18 mouse cellular contexts compared by ENCODE assay signal in the genomic region with DNA sequence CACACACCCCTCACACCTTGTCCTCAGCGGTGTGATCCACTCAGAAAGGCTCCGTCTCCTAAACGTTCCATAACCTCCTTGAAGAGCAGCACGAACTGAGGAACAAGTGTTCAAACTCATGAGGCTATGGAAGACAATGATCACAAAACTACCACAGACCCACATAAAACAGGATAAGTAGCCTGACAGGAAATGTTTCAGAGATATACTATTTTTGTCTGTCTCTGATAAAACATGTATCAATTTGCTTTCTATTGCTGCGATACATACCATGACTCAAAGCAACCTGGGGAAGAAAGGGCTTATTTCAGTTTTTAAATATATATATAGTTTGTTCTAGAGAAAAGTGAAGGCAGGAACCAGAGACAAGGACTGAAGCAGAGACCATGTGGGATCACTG.
"Had no signal": no experiment of that assay in that cellular context is flagged by ENCODE, and none has a peak within 500 bp of the region (broad histone marks: within the 10 kb centered on the region; RNA-seq: fewer than 3 reads in every experiment).

No protein-coding gene starts in this region.

- H3K4me3 ChIP-seq: lung, embryonic 15.5 days; midbrain, embryonic 13.5 days; midbrain, embryonic 15.5 days; neural tube, embryonic 13.5 days; neural tube, embryonic 15.5 days had no signal

- H3K36me3 ChIP-seq: lung, embryonic 15.5 days; midbrain, embryonic 13.5 days; midbrain, embryonic 15.5 days; neural tube, embryonic 13.5 days; neural tube, embryonic 15.5 days had no signal

- H3K4me1 ChIP-seq: lung, embryonic 15.5 days; midbrain, embryonic 13.5 days; midbrain, embryonic 15.5 days; neural tube, embryonic 13.5 days; neural tube, embryonic 15.5 days had no signal

- H3K27me3 ChIP-seq: lung, embryonic 15.5 days; midbrain, embryonic 13.5 days; midbrain, embryonic 15.5 days; neural tube, embryonic 13.5 days; neural tube, embryonic 15.5 days had no signal

- ATAC-seq: liver, postnatal 0 days; lung, postnatal 0 days; midbrain, embryonic 13.5 days; midbrain, embryonic 15.5 days had no signal

- H3K9me3 ChIP-seq: lung, embryonic 15.5 days; midbrain, embryonic 13.5 days; midbrain, embryonic 15.5 days; neural tube, embryonic 13.5 days; neural tube, embryonic 15.5 days had no signal

- DNase-seq: liver, postnatal 0 days; lung, adult 2 months; lung, postnatal 14 days; lung, postnatal 36 days; retina, postnatal 1 day; right cerebral cortex, adult 18-20 months; right cerebral cortex, postnatal 25 days; right cerebral cortex, postnatal 4 days; spleen, adult 18-20 months; thymus, adult 18-20 months; thymus, postnatal 14 days; thymus, postnatal 36 days had no signal
